13 mouse cellular contexts compared by ENCODE assay signal in genomic region chr2:44018033-44018432, GRCm38 (mm10).
"Had no signal": no experiment of that assay in that cellular context is flagged by ENCODE, and none has a peak within 500 bp of the region (broad histone marks: within the 10 kb centered on the region; RNA-seq: fewer than 3 reads in every experiment).

No protein-coding gene starts in this region.

- H3K36me3 ChIP-seq: limb, embryonic 10.5 days; liver, embryonic 15.5 days; neural tube, embryonic 12.5 days; stomach, embryonic 15.5 days had no signal

- H3K27me3 ChIP-seq: liver, embryonic 15.5 days; neural tube, embryonic 12.5 days; stomach, embryonic 15.5 days had no signal

- H3K4me1 ChIP-seq: limb, embryonic 10.5 days; liver, embryonic 15.5 days; neural tube, embryonic 12.5 days; stomach, embryonic 15.5 days had no signal

- H3K9me3 ChIP-seq: limb, embryonic 10.5 days; liver, embryonic 15.5 days; neural tube, embryonic 12.5 days; stomach, embryonic 15.5 days had no signal

- H3K4me3 ChIP-seq: left cerebral cortex, adult 2 months; limb, embryonic 10.5 days; liver, embryonic 15.5 days; neural tube, embryonic 12.5 days; stomach, embryonic 15.5 days had no signal

- ATAC-seq: lung, postnatal 0 days had no signal

- H3K27ac ChIP-seq: left cerebral cortex, adult 2 months; limb, embryonic 10.5 days; liver, embryonic 15.5 days; neural tube, embryonic 12.5 days; stomach, embryonic 15.5 days had no signal

- H3K9ac ChIP-seq: liver, embryonic 15.5 days; neural tube, embryonic 12.5 days; stomach, embryonic 15.5 days had no signal

- H3K4me2 ChIP-seq: liver, embryonic 11.5 days; liver, embryonic 15.5 days; neural tube, embryonic 12.5 days; stomach, embryonic 15.5 days had no signal

- DNase-seq: kidney, postnatal 25 days; lung, adult 2 months; lung, postnatal 36 days; right cerebral cortex, postnatal 14 days; thymus, adult 2 months; thymus, postnatal 25 days had no signal
